Mouse (Mus musculus) liver, adult 2 months (tissue): ENCODE results near the gene 4930503B20Rik. TPM values are rescaled to one million over a fixed set of nuclear protein-coding genes. Genes with fewer than 3 reads are reported as not detected.

Experiments used
- DNase-seq: peaks from one replicate; pipeline ENCODE4 v3.0.0-alpha.2; 2011; ENCODE audit warnings: low read depth, low spot score; ENCODE audit errors: extremely low read depth
- H3K27ac ChIP-seq: fragments of 200-500 bp; replicated peaks from 2 replicates; pipeline ENCODE4 v1.5.1; 2012; ENCODE audit warnings: low read depth, mild to moderate bottlenecking, control low read depth, inconsistent platforms, low read length; ENCODE audit not compliant: insufficient read depth
- H3K27me3 ChIP-seq: fragments of 200-500 bp; 2 replicates; pipeline ENCODE4 v1.6.1; 2012; ENCODE audit warnings: mild to moderate bottlenecking, moderate library complexity, low read length, inconsistent platforms; ENCODE audit not compliant: control insufficient read depth, insufficient read depth
- H3K36me3 ChIP-seq: fragments of 200-500 bp; 2 replicates; pipeline ENCODE4 v1.6.1; 2012; ENCODE audit warnings: low read length, inconsistent platforms; ENCODE audit not compliant: control insufficient read depth, insufficient read depth
- H3K4me1 ChIP-seq: fragments of 200-500 bp; 2 replicates; pipeline ENCODE4 v1.6.1; 2011; ENCODE audit warnings: low read length; ENCODE audit not compliant: control insufficient read depth, insufficient read depth
- H3K4me3 ChIP-seq: fragments of 200-500 bp; 2 replicates; pipeline ENCODE4 v1.5.1; 2011; ENCODE audit warnings: low read depth, mild to moderate bottlenecking, control low read depth, low read length, moderate library complexity; ENCODE audit not compliant: insufficient read depth
- H3K79me2 ChIP-seq: fragments of 200-500 bp; 2 replicates; pipeline ENCODE4 v1.6.1; 2012; ENCODE audit warnings: inconsistent platforms, mild to moderate bottlenecking, low read length, moderate library complexity; ENCODE audit not compliant: control insufficient read depth, insufficient read depth
- H3K9ac ChIP-seq: fragments of 200-500 bp; 2 replicates; pipeline ENCODE4 v1.6.1; 2012; ENCODE audit warnings: low read depth, mild to moderate bottlenecking, control low read depth, inconsistent platforms, low read length
- CTCF ChIP-seq: fragments of 200-500 bp; IDR thresholded peaks from 2 replicates; pipeline ENCODE4 v1.5.1; 2011; ENCODE audit warnings: low read depth, low read length, control low read depth
- POLR2A ChIP-seq: fragments of 200-500 bp; IDR thresholded peaks from 2 replicates; pipeline ENCODE4 v1.6.1; 2011; ENCODE audit warnings: low read length, control low read depth; ENCODE audit not compliant: insufficient read depth; ENCODE audit errors: extremely low read depth
- WGBS: fragments of 180-500 bp; shearing (Covaris S2); methylation state at CpG from one replicate; pipeline ENCODE4 v1.1.7; 2018; 5-methylcytosine and 5-hydroxymethylcytosine counted together
- polyA plus RNA-seq: library from polyadenylated mRNA; depleted of rRNA; stranded (reverse); fragments of >200 nt; gene quantifications from 2 replicates; pipeline ENCODE4 v1.2.3, GENCODE M21; 2012; rRNA removed
- total RNA-seq: library from RNA; depleted of rRNA; stranded (reverse); fragments of >200 nt; gene quantifications from 2 replicates; pipeline ENCODE4 v1.2.3, GENCODE M21; 2014; rRNA removed

Gene 4930503B20Rik
- total RNA-seq, result not detected in 2 replicates
- polyA plus RNA-seq, result not detected in 2 replicates

DNA sequence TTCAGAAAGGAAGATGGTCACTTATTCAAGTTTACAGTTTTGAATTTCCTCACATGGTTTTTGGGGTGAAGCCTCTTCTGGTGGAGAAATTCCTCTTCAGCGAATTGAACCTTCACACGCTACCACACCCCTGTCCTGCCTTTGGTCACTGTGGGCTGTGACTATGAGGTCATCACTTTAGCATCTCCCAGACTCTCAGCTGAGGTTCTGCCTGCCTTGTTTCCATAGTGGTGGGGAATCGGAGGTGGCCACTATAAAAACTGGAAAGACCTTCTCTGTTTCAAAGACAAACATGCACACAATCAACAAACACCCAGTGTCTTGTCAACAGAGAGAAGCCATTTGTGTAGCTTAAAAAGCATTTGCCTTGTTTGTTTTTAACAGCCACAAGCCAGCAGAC lies at the start of gene 4930503B20Rik:
Gene 4930503B20Rik (minus strand): TSS at position 101 of the 400 bp plus-strand sequence.
- WGBS, result 84% methylated on average over 3 of the region's 3 CpGs
- DNase-seq, result no peak
- H3K27ac ChIP-seq, result no peak within 1 kb of the TSS
- H3K4me3 ChIP-seq, result no peak within 1 kb of the TSS
- H3K79me2 ChIP-seq, result no peaks in the 10 kb centered on the region
- H3K9ac ChIP-seq, result no peak within 1 kb of the TSS
- TF ChIP-seq CTCF (no peak), POLR2A (no peak)
- H3K36me3 ChIP-seq, result no peaks in the 10 kb centered on the region
- H3K27me3 ChIP-seq, result no peaks in the 10 kb centered on the region
- H3K4me1 ChIP-seq, result no peaks in the 10 kb centered on the region

GRCm38 (mm10) chr3:146700051-146700450 lies 48.9 kb upstream of the 4930503B20Rik start:
- TF ChIP-seq CTCF (no peak), POLR2A (no peak)
- Histone ChIP-seq H3K27ac (no peak overlapping the region), H3K4me1 (no peaks in the 10 kb centered on the region), H3K9ac (no peak overlapping the region), H3K79me2 (no peaks in the 10 kb centered on the region), H3K27me3 (no peaks in the 10 kb centered on the region), H3K4me3 (no peak overlapping the region), H3K36me3 (no peaks in the 10 kb centered on the region)
- 66% methylated on average over 11 of the region's 11 CpGs for WGBS
- no peak for DNase-seq

- Histone ChIP-seq H3K27me3 (no peaks in the 10 kb centered on the region), H3K9ac (no peak overlapping the region), H3K4me1 (no peaks in the 10 kb centered on the region), H3K79me2 (no peaks in the 10 kb centered on the region), H3K27ac (no peak overlapping the region), H3K36me3 (no peaks in the 10 kb centered on the region), H3K4me3 (no peak overlapping the region)
- no peak for TF ChIP-seq POLR2A
- TF ChIP-seq CTCF, result no peak
- DNase-seq, result no peak
- WGBS, result 76% methylated on average over 11 of the region's 11 CpGs
Measured at GRCm38 (mm10) chr3:146698982-146699381, 47.9 kb upstream of the 4930503B20Rik start.

DNA sequence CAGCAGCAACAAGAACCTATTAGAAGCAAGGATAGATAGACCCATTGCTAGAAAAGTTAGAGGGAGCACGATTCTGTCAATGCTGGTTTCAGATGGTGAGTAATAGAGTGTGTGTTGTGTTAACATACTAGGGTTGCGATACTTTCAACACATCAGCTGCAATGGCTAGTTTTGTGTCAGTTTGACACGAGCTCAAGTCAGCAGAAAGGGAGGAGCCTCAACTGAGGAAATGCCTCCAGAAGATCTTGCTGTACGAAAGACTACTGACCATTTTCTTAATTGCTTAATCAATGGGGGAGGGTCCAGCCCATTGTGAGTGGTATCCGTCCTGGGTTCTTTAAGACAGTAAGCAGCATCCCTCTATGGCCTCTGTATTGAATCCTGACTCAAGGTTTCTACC lies 41.4 kb upstream of the 4930503B20Rik start:
- H3K9ac ChIP-seq, result no peak overlapping the region
- no peak overlapping the region for H3K4me3 ChIP-seq
- no peaks in the 10 kb centered on the region for H3K79me2 ChIP-seq
- TF ChIP-seq POLR2A (no peak), CTCF (no peak)
- no peaks in the 10 kb centered on the region for H3K4me1 ChIP-seq
- no peak overlapping the region for H3K27ac ChIP-seq
- H3K27me3 ChIP-seq, result no peaks in the 10 kb centered on the region
- DNase-seq, result no peak
- H3K36me3 ChIP-seq, result no peaks in the 10 kb centered on the region
- WGBS, result 79% methylated on average over 5 of the region's 5 CpGs

DNA sequence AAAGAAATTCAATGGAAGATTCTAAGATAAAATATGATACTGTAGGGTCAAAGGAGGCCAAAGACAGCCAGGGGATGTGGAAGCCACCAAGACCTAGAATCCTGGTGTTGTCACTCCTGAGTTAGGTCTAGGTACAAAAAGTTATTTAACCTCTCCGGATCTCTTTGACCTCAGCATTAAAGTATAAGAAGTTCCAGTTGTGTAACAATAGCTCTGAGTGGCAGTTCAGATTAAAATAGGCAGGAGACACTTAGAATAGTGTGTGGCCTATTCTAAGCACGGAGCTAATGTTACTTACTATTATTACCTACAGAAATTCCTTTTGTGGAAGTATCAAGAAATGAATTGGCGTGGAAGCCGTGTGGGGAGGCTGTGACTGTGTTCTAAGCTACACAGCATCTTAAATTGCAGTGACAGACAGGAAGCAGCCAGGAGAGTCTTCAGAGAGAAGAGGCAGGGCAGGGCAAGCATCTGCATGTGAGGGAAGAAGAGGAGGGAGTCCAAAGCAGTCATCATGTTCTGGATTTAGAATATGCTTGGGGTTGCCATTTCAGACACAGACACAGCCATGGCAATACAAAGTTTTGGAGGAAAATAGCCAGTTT lies 36.1 kb upstream of the 4930503B20Rik start:
- Histone ChIP-seq H3K27me3 (peaks cover 8% of the 10 kb centered on the region), H3K36me3 (no peaks in the 10 kb centered on the region), H3K4me1 (peaks cover 9% of the 10 kb centered on the region), H3K27ac (no peak overlapping the region), H3K9ac (no peak overlapping the region), H3K4me3 (no peak overlapping the region), H3K79me2 (no peaks in the 10 kb centered on the region)
- TF ChIP-seq CTCF, result no peak
- no peak for TF ChIP-seq POLR2A
- no peak for DNase-seq
- 87% methylated on average over 4 of the region's 4 CpGs for WGBS

DNA sequence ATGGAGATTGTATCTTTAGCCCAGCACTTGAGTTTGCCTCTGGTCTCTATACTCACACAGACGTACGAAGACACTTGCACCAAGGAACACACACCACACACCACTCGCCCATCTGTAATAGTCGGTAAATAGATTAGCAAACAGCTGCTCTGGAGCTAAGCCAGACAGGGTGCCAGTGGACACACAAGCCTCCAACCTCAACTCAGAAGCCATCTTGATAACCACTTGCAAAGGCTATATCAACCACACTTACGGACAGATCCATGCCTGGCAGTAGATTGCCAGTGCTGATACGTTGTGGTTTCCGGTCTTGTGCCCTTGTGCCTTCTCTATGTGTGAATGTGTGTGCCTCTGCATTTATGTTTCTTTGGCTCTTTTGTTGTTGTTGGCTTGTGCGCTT lies 35.3 kb upstream of the 4930503B20Rik start:
- 68% methylated on average over 8 of the region's 8 CpGs for WGBS
- H3K27ac ChIP-seq, result no peak overlapping the region
- no peaks in the 10 kb centered on the region for H3K36me3 ChIP-seq
- H3K9ac ChIP-seq, result no peak overlapping the region
- peaks cover 9% of the 10 kb centered on the region for H3K4me1 ChIP-seq
- peaks cover 8% of the 10 kb centered on the region for H3K27me3 ChIP-seq
- no peak overlapping the region for H3K4me3 ChIP-seq
- no peak for TF ChIP-seq POLR2A
- no peak for TF ChIP-seq CTCF
- no peak for DNase-seq
- no peaks in the 10 kb centered on the region for H3K79me2 ChIP-seq
